Mouse (Mus musculus) telencephalon, adult 2 months (tissue): ENCODE results near the gene Evi5.

Experiments used
- DNase-seq: peaks from one replicate; pipeline ENCODE4 v3.0.0-alpha.2; 2011; ENCODE audit warnings: low read depth, low spot score

The Evi5 gene

DNA sequence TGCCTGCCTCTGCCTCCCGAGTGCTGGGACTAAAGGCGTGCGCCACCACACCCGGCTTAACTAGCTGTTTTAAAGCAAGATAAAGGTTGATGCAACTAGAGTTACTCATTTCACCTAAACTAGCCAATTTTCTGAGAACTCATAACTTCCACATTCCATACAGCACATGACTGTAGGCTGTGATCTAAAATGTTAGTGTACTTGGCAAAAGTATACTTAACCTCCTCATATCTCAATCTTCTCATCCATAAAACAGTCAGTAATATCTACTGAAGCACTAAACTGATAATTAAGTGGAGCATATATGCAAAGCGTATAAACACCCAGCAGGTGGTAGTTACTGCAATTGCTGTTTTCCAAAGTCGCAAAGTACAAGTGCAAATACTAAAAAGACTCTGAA, 1.6 kb downstream of the Evi5 start:
- no peak for DNase-seq

DNA sequence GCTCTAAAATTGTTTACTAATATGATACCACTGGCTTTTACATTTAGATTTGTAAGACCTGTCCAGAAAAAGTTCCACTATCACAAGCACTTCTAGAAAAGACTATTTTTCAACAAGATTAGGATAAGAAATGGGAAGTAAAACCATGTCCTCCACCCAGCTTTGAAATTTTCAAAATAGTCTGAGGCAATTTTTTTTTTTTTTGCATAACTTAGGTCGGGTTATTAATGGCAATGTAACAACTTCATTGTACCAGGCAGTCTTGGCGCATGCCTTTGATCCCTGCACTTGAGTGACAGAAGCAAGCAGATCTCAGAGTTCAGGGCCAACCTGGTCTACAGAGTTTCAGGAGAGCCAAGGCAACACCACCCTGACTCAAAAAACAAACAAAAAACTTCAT, 5.2 kb downstream of the Evi5 start:
- no peak for DNase-seq

DNA sequence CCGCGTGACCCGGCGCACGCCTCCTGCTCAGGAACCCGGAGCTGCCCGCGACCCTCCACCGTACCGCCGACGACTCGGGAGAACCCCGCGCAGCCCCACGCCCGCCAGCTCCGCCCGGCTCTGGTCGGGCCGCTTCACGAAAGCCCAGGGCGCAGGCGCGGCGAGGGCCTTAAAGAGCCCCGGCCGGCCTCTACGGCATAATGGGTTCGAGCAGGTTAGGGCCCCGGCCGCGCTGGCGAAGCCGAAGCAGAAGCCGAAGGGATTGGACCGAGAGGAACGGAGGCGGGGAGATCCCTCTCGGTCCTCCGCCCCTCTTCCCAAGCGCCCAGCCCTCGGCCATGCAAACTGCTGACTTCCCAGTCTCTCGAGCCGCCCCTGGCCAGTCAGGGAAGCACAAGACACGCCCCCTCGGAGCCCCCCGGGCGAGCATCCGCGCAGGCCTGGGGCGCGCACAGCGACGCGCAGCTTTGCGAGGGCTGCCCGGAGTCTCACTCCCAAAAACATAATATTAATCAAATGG, 5.9 kb downstream of the Evi5 start:
- DNase-seq = peak; percentile 70

- DNase-seq = no peak
Observed at GRCm38 (mm10) chr5:107867970-107868904, 6.7 kb downstream of the Evi5 start.

GRCm38 (mm10) chr5:107866127-107867126, 8.5 kb downstream of the Evi5 start:
- no peak for DNase-seq

DNA sequence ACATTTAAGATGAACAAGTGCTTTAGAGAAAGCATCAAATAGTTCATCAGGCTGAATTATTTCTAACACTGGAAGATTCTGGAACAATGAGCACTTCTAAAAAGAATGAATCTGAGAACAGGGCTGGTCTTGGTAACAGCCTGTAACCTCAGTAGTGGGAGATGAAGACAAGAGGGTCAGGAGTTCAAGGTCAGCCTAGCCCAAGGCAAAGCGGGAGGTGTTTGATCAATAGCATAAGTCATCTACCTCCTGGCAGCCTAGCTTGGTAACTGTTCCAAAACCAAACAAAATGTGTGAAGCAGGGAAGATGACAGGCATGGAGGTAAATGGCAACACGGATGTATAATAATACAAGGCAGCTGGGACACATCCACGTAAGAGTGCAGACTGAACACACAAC, 10.9 kb downstream of the Evi5 start:
- DNase-seq = no peak

- DNase-seq = no peak
Observed at GRCm38 (mm10) chr5:107858963-107859362, 15.9 kb downstream of the Evi5 start.

- DNase-seq = no peak
Observed at GRCm38 (mm10) chr5:107855546-107855945, 19.4 kb downstream of the Evi5 start.

DNA sequence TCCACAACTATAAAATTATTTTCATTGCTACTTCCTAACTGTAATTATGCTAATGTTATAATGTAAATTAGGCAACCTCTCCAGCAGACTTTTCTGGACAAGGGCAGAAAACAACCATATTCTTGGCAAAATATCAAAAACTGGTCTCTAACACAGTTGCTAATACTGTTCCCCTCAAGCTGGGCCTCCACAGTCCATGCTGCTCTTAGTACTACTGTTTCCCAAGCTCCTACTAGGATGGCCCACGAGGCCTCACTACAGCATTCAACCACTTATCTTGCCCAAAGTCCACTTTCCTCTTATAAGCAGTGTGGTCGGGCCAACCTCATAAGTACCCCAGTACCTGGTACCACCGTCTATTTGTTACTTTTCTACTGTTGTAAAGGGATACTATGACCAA, 20.4 kb downstream of the Evi5 start:
- no peak for DNase-seq

DNA sequence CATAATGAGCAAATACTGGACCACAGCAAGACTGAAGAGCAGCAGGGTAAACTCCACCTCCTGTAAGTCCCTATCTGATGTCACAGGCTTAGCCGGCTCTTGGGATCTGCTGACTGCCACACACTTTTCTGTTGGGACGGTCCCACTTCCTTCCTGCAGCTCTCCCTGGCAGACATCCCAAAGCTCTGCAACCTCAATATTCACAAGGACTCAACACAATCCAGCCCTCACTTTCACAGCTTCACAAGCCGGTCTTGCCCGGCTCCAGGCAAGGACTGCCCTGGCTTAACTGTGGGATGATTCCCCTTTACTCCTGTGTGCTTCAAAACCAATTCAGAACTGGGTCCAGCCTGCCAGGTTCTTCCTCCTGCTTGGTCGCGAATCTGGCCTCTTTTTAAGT, 21.1 kb downstream of the Evi5 start:
- DNase-seq = no peak

GRCm38 (mm10) chr5:107848964-107849363, 25.9 kb downstream of the Evi5 start:
- DNase-seq = no peak

GRCm38 (mm10) chr5:107847817-107848216, 27.1 kb downstream of the Evi5 start:
- no peak for DNase-seq

- DNase-seq = no peak
Observed at GRCm38 (mm10) chr5:107847349-107847748, 27.6 kb downstream of the Evi5 start.

DNA sequence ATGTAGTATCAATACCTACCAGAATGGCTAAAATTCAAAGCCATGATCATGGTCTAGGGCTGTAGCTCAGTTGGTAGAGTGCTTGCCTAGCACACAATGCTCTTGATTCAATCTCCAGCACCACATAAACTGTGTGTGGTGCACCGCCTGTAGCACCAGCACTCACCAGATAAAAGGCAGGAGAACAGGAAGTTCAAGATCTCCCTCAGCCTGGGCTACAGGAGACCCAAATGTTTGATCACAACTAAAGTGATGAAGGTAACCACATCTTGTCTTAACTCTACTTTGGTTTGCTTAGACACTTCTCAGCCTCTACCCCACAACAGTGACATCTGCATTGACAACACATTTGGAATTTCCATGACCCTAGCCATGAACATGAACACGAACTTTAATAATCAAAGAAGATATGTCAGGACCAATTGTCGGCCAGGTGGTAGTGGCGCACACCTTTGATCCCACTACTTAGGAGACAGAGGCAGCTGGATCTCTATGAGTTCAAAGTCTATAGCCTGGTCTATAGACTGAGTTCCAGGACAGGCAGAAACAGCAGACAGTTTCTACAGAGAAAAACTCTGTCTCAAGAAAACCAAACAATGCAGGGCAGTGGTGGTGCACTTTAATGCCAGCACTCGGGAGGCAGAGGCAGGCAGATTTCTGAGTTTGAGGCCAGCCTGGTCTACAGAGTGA, 34.2 kb downstream of the Evi5 start:
- DNase-seq = no peak

- peak; percentile 22 for DNase-seq
Observed at GRCm38 (mm10) chr5:107838891-107839644, 35.8 kb downstream of the Evi5 start.

- no peak for DNase-seq
Observed at GRCm38 (mm10) chr5:107834287-107834686, 40.6 kb downstream of the Evi5 start.

- no peak for DNase-seq
Observed at GRCm38 (mm10) chr5:107831351-107831750, 43.6 kb downstream of the Evi5 start.

DNA sequence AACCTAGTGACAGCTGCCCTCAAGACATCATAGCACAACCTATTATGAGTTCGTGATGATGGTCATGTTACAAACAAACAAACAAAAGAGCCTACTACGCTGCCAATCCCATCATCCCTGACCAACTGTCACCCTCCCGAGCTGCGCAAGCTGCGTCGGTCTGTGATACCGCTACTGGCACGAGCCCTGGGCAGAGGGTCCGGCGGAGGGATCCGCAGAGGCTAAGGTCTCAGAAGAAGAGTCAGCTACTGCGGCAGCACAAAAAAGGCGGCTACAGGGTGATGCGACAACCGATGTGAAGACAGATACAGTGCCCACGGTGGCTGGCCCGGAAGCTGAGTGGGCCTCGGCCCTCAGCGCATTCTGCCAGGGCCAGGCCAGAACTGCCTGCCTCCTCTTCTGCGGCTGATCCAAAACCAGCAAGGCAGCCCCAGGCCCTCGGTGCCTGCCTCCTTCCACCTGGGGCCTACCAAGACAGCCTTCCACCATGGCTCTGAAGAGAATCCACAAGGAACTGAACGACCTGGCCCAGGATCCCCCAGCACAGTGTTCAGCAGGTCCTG, 44.8 kb downstream of the Evi5 start, which contains the start of gene Ube2d2b:
Gene Ube2d2b (plus strand): TSS at position 102 of the 563 bp plus-strand sequence.
- DNase-seq = no peak

- no peak for DNase-seq
Observed at GRCm38 (mm10) chr5:107822521-107822920, 52.4 kb downstream of the Evi5 start.

DNA sequence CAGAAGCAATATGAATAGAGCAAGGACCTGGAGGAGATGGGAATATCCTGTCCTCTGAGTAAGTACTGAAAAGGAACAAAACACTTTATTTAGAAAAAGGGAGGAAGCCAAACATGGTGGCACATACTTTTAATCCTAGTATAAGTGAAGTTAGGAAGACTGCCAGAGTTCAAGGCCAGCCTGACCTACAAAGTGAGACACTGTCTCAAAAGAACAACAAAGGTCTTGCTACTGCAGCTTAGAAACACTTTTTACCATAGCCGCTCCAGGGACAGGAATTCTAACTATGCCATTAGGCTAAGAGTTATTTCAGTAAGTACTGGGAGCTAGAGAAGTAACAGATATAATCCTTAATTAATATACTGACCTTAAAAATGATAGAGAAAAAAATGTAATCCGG, 60.3 kb downstream of the Evi5 start:
- no peak for DNase-seq
